Mouse (Mus musculus) hindbrain, embryonic 14.5 days (tissue): Measurements from ENCODE around the gene Cnih4. TPM values are rescaled to one million over a fixed set of nuclear protein-coding genes. Genes with fewer than 3 reads are reported as not detected.

Source experiments
- polyA plus RNA-seq: library from polyadenylated mRNA; unstranded; fragments of >200 nt; fragmentation: Nextera tagmentation; extraction: Ambion mirVana; gene quantifications from 2 replicates; pipeline ENCODE4 v1.2.1, GENCODE M21; 2014

Gene Cnih4
- polyA plus RNA-seq, 1 experiment from 2014 or later = 53.6 TPM

Other genes with a start within 250 kb of the Cnih4 start
- gene Pycr2, start 240.4 kb upstream of the Cnih4 start, polyA plus RNA-seq = 63.0 and 68.0 TPM in 2 replicates
- 0.20 and 0.41 TPM in 2 replicates for gene Lefty1, start 209.7 kb upstream of the Cnih4 start, polyA plus RNA-seq
- 1.5 and 1.6 TPM in 2 replicates for gene Tmem63a, start 202.3 kb upstream of the Cnih4 start, polyA plus RNA-seq
- 8.7 and 10.3 TPM in 2 replicates for gene Ephx1, start 123.8 kb upstream of the Cnih4 start, polyA plus RNA-seq
- gene 9130409I23Rik, start 93.5 kb upstream of the Cnih4 start, polyA plus RNA-seq = not detected in 2 replicates
- 36.4 and 39.3 TPM in 2 replicates for gene Nvl, start 489 bp upstream of the Cnih4 start, polyA plus RNA-seq
- gene Wdr26, start 67.3 kb downstream of the Cnih4 start, polyA plus RNA-seq = 45.7 and 49.8 TPM in 2 replicates
- 12.7 and 14.3 TPM in 2 replicates for gene Cnih3, start 207.9 kb downstream of the Cnih4 start, polyA plus RNA-seq